Mouse (Mus musculus) midbrain, embryonic 13.5 days (tissue): Measurements from ENCODE around the gene Hsf2. TPM values are rescaled to one million over a fixed set of nuclear protein-coding genes. Genes with fewer than 3 reads are reported as not detected.
"Not testable (repeated sequence)": the region's sequence is repeated elsewhere in the genome, so short reads cannot be mapped to it uniquely, and the experiment has no call there.

Source experiments
- ATAC-seq: fragments of 200-750 bp; cut with Nextera tagmentation; 2 replicates; pipeline ENCODE4 v1.8.0; 2017; ENCODE audit warnings: mild to moderate bottlenecking, moderate TSS enrichment, moderate library complexity
- H3K27ac ChIP-seq: fragments of 300-500 bp; sonication (generic); 2 replicates; pipeline ENCODE4 v1.5.1; 2015; ENCODE audit warnings: inconsistent platforms, mild to moderate bottlenecking, moderate library complexity
- H3K27me3 ChIP-seq: fragments of 300-500 bp; sonication (generic); 2 replicates; pipeline ENCODE4 v1.6.1; 2015; ENCODE audit warnings: mild to moderate bottlenecking, inconsistent platforms
- H3K36me3 ChIP-seq: fragments of 300-500 bp; sonication (generic); 2 replicates; pipeline ENCODE4 v1.6.1; 2015; ENCODE audit warnings: mild to moderate bottlenecking, inconsistent platforms
- H3K4me1 ChIP-seq: fragments of 300-500 bp; sonication (generic); replicated peaks from 2 replicates; pipeline ENCODE4 v1.6.1; 2015; ENCODE audit warnings: inconsistent platforms
- H3K4me2 ChIP-seq: fragments of 300-500 bp; sonication (generic); replicated peaks from 2 replicates; pipeline ENCODE4 v1.6.1; 2015; ENCODE audit warnings: moderate library complexity, mild to moderate bottlenecking, inconsistent platforms
- H3K4me3 ChIP-seq: fragments of 300-500 bp; sonication (generic); replicated peaks from 2 replicates; pipeline ENCODE4 v1.5.1; 2015; ENCODE audit warnings: mild to moderate bottlenecking, inconsistent platforms
- H3K9ac ChIP-seq: fragments of 300-500 bp; sonication (generic); replicated peaks from 2 replicates; pipeline ENCODE4 v1.6.1; 2015; ENCODE audit warnings: mild to moderate bottlenecking, inconsistent platforms
- H3K9me3 ChIP-seq: fragments of 300-500 bp; sonication (generic); 2 replicates; pipeline ENCODE4 v1.6.1; 2016; ENCODE audit warnings: mild to moderate bottlenecking, inconsistent platforms
- WGBS: fragments of 180-500 bp; shearing (Covaris S2); methylation state at CpG from one replicate; pipeline ENCODE4 v1.1.7; 2015; 5-methylcytosine and 5-hydroxymethylcytosine counted together
- polyA plus RNA-seq: library from polyadenylated mRNA; unstranded; fragments of >200 nt; fragmentation: Nextera tagmentation; extraction: Ambion mirVana; gene quantifications from 2 replicates; pipeline ENCODE4 v1.2.1, GENCODE M21; 2015

Hsf2 gene
- 86.4 and 100 TPM in 2 replicates for polyA plus RNA-seq

- Histone ChIP-seq H3K9me3 (no peaks in the 10 kb centered on the region), H3K9ac (peak within 1 kb of the TSS; percentile 95), H3K4me2 (peak within 1 kb of the TSS; percentile 72), H3K27me3 (no peaks in the 10 kb centered on the region), H3K36me3 (0 out of 2 replicates have a peak, but pooled peaks cover 3% of the 10 kb centered on the region), H3K4me3 (peak within 1 kb of the TSS; percentile 96), H3K27ac (peak within 1 kb of the TSS; percentile 99), H3K4me1 (peaks cover 31% of the 10 kb centered on the region)
- 1% methylated on average over 50 of the region's 52 CpGs for WGBS
- ATAC-seq: peak; percentile 100
Observed at GRCm38 (mm10) chr10:57485908-57486541, at the start of gene Hsf2. Gene Hsf2, plus strand, starts transcription at chr10:57486385.

DNA sequence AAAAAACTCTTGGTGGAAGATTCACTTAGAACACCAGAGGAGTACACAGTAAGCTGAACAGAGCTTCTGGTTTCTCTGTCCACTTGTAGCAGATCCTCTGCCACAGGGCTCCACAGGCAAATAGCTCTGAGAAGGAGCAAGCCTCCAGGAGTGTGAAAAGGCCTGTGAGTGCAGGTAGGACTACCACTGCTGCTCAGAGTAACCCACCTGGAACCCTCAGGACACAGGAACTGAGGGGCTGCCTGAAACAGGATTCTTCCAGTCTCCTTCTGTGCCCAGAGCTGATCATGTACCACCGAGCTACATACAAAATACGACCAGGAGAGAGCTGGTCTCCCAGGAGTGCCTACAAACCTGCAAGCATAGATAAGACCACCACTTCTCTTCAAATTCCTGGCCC is 48.3 kb upstream of the Hsf2 start:
- ATAC-seq: peak; percentile 70
- WGBS: 86% methylated on average over 2 of the region's 2 CpGs

GRCm38 (mm10) chr10:57441049-57441448 is 45.1 kb upstream of the Hsf2 start:
- Histone ChIP-seq H3K4me2 (no peak overlapping the region), H3K9me3 (no peaks in the 10 kb centered on the region), H3K36me3 (no peaks in the 10 kb centered on the region), H3K4me1 (no peaks in the 10 kb centered on the region), H3K27me3 (no peaks in the 10 kb centered on the region), H3K9ac (no peak overlapping the region), H3K27ac (no peak overlapping the region), H3K4me3 (no peak overlapping the region)
- no peak for ATAC-seq

More for the DNA sequence above, 48.3 kb upstream of the Hsf2 start:
- Histone ChIP-seq H3K9ac (no peak overlapping the region), H3K27ac (no peak overlapping the region), H3K36me3 (no peaks in the 10 kb centered on the region), H3K4me2 (no peak overlapping the region), H3K9me3 (no peaks in the 10 kb centered on the region), H3K27me3 (no peaks in the 10 kb centered on the region), H3K4me3 (no peak overlapping the region), H3K4me1 (no peaks in the 10 kb centered on the region)

DNA sequence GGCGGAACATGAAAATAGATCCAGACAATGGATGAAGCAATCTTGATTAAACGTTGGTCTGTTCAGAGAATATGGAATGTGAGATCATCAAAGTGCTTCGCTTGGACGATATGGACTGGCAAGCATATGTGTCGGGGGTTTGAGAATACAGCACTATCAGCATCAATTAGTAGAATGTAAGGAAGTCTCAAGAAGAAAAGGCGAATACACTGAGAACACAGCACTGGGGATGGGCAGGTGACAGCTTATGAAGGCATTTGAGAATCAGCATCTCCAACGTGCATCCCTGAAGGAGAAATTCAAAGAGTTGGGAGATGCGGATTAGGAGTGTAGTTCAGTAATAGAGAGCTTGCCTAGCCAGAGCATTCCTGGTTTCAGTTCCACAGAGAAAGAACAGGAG is 41.8 kb upstream of the Hsf2 start:
- no peaks in the 10 kb centered on the region for H3K27me3 ChIP-seq
- H3K9ac ChIP-seq: no peak overlapping the region
- H3K4me2 ChIP-seq: no peak overlapping the region
- no peaks in the 10 kb centered on the region for H3K9me3 ChIP-seq
- H3K27ac ChIP-seq: no peak overlapping the region
- H3K36me3 ChIP-seq: no peaks in the 10 kb centered on the region
- H3K4me3 ChIP-seq: no peak overlapping the region
- no peak for ATAC-seq
- H3K4me1 ChIP-seq: no peaks in the 10 kb centered on the region
- WGBS: 75% methylated on average over 8 of the region's 8 CpGs

GRCm38 (mm10) chr10:57445655-57446054 is 40.5 kb upstream of the Hsf2 start:
- no peak for ATAC-seq
- no peaks in the 10 kb centered on the region for H3K27me3 ChIP-seq
- no peak overlapping the region for H3K27ac ChIP-seq
- no peaks in the 10 kb centered on the region for H3K4me1 ChIP-seq
- H3K4me3 ChIP-seq: no peak overlapping the region
- H3K9me3 ChIP-seq: no peaks in the 10 kb centered on the region
- no peak overlapping the region for H3K4me2 ChIP-seq
- H3K36me3 ChIP-seq: no peaks in the 10 kb centered on the region
- 89% methylated on average over 1 of the region's 1 CpGs for WGBS
- H3K9ac ChIP-seq: no peak overlapping the region

DNA sequence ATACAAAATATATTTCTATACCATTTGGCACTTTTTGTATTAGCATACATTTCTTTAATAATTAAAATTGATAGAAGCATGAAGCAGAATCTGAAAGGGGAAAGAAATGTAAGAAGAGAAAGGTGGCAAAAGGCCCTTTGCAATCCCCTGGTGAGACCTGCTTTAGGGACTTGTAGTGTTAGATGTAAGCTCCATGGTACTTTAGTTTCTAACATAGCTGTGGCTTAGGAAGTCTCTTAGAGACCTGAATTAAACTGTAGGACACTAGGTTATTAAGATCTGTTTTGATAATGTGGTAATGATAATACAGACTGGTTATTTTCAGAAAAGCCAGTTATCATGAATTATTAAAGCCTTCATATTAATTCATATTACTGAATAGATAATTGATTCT is 38.5 kb upstream of the Hsf2 start:
- H3K27ac ChIP-seq: no peak overlapping the region
- no peaks in the 10 kb centered on the region for H3K4me1 ChIP-seq
- no peak overlapping the region for H3K4me3 ChIP-seq
- no peaks in the 10 kb centered on the region for H3K9me3 ChIP-seq
- no peak overlapping the region for H3K9ac ChIP-seq
- peak; percentile 50 for ATAC-seq
- H3K36me3 ChIP-seq: no peaks in the 10 kb centered on the region
- no peaks in the 10 kb centered on the region for H3K27me3 ChIP-seq
- H3K4me2 ChIP-seq: no peak overlapping the region

DNA sequence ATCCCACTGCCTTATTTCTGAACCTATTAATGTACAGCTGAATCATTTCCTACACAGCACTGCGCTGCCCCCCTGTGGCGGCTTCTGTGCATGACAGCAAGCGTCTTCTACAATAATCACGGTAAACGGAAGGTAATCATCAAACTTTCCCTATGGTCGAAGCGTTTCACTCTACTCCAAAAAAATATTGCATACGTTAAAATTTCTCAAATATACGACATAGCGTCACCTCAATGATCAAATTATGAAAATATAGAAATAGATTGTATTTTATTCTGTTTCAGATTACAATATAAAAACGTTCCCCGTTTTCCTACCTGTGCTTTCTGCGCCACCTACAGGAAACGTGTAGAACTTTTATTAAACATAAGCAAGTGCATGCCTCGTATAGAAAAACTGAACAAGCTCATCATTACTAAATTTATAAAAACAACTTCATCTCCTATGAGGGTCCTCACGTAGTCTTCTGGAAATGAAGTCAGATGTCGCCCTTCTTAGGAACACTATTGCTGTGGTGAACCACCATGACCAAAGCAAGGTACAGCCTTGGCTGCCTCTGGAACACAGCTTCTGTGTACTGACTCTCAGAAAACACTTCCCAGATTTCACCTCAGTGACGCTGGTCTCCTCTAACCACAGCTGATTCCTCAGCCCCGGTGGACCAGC is 38.0 kb upstream of the Hsf2 start:
- ATAC-seq: peak; percentile 79
- Histone ChIP-seq H3K9ac (no peak overlapping the region), H3K9me3 (no peaks in the 10 kb centered on the region), H3K4me3 (peak overlapping the region; percentile 23), H3K4me2 (0 out of 2 replicates have a peak overlapping the region, but pooled peaks have one; percentile 11), H3K27ac (no peak overlapping the region), H3K27me3 (no peaks in the 10 kb centered on the region), H3K4me1 (no peaks in the 10 kb centered on the region), H3K36me3 (no peaks in the 10 kb centered on the region)
- 6% methylated on average over 19 of the region's 19 CpGs for WGBS

- not testable (repeated sequence) for H3K9ac ChIP-seq, H3K4me2 ChIP-seq, H3K4me1 ChIP-seq, H3K27me3 ChIP-seq, H3K36me3 ChIP-seq, ATAC-seq, H3K9me3 ChIP-seq, H3K4me3 ChIP-seq, H3K27ac ChIP-seq
- 26% methylated on average over 10 of the region's 10 CpGs for WGBS
Observed at GRCm38 (mm10) chr10:57463298-57463697, 22.9 kb upstream of the Hsf2 start.

- Histone ChIP-seq H3K4me2 (no peak overlapping the region), H3K27me3 (no peaks in the 10 kb centered on the region), H3K4me1 (no peaks in the 10 kb centered on the region), H3K36me3 (no peaks in the 10 kb centered on the region), H3K27ac (no peak overlapping the region), H3K9ac (no peak overlapping the region), H3K9me3 (no peaks in the 10 kb centered on the region), H3K4me3 (no peak overlapping the region)
- ATAC-seq: no peak
Observed at GRCm38 (mm10) chr10:57465768-57466167, 20.4 kb upstream of the Hsf2 start.

- Histone ChIP-seq H3K36me3 (no peaks in the 10 kb centered on the region), H3K4me2 (no peak overlapping the region), H3K4me1 (no peaks in the 10 kb centered on the region), H3K27ac (no peak overlapping the region), H3K4me3 (no peak overlapping the region), H3K27me3 (no peaks in the 10 kb centered on the region), H3K9ac (no peak overlapping the region), H3K9me3 (no peaks in the 10 kb centered on the region)
- WGBS: 73% methylated on average over 9 of the region's 9 CpGs
- no peak for ATAC-seq
Observed at GRCm38 (mm10) chr10:57477121-57477843, 8.9 kb upstream of the Hsf2 start.

DNA sequence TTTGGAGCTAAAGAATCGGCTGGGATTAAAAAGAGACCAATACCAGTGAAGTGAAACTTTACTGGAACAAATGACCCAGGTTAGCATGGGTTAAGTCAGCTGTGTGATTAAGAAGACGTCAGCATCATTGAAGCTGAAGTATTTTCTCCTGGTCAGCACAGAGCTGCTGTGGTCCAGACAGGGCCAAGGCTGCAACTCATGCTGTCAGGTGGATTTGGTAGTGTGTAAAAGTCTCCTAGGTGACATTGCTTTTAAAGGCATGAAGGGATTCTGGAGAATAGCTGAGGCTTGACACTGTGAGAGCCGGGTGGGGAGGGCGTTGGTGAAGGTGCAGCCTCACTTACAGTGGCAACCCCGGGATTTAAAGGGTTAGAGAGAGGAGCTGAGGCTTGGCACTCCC is 4.5 kb upstream of the Hsf2 start:
- no peaks in the 10 kb centered on the region for H3K36me3 ChIP-seq
- H3K9ac ChIP-seq: no peak overlapping the region
- WGBS: 15% methylated on average over 5 of the region's 5 CpGs
- no peak overlapping the region for H3K4me2 ChIP-seq
- H3K4me1 ChIP-seq: no peaks in the 10 kb centered on the region
- no peaks in the 10 kb centered on the region for H3K9me3 ChIP-seq
- no peak overlapping the region for H3K27ac ChIP-seq
- ATAC-seq: no peak
- no peaks in the 10 kb centered on the region for H3K27me3 ChIP-seq
- H3K4me3 ChIP-seq: no peak overlapping the region

DNA sequence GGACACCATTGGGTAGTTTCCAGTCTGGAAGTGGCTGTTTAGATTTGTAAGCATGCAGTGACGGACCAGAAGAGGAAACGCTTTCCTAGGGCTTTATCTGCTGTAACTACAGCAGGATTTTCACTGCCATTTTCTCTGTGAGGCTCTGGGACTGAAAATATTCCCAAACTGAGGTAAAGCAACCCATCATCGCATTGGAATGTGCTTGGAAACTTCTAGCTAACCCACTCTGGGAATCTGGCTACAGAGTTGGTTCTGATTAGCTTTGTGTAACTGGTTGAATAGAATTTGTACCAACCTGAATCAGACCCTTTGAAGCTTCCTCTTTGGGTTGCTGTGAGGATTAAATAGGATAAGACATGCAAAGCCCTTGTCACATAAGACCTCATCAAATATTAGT is 1.4 kb upstream of the Hsf2 start:
- ATAC-seq: no peak
- 91% methylated on average over 3 of the region's 3 CpGs for WGBS

More for the DNA sequence above, 1.4 kb upstream of the Hsf2 start:
- H3K4me1 ChIP-seq: peaks cover 19% of the 10 kb centered on the region
- no peaks in the 10 kb centered on the region for H3K27me3 ChIP-seq
- H3K4me3 ChIP-seq: no peak overlapping the region
- H3K9ac ChIP-seq: no peak overlapping the region
- no peak overlapping the region for H3K27ac ChIP-seq
- no peak overlapping the region for H3K4me2 ChIP-seq
- no peaks in the 10 kb centered on the region for H3K36me3 ChIP-seq
- no peaks in the 10 kb centered on the region for H3K9me3 ChIP-seq
